Mouse (Mus musculus) left cerebral cortex, adult 2 months (tissue): Measurements from ENCODE around the gene Ap5z1. TPM values are rescaled to one million over a fixed set of nuclear protein-coding genes. Genes with fewer than 3 reads are reported as not detected.

Source experiments
- DNase-seq, 2 experiments: peaks; one replicate each; pipeline ENCODE4 v3.0.0; 2021 to 2022; ENCODE audit warnings: low spot score in 2 of 2, mixed read lengths in 1 of 2; ENCODE audit errors: extremely low spot score in 1 of 2
- H3K27ac ChIP-seq: fragments of 200-600 bp; 2 replicates; pipeline ENCODE4 v1.8.1; 2022
- H3K4me3 ChIP-seq: fragments of 200-600 bp; 2 replicates; pipeline ENCODE4 v1.8.1; 2022
- CTCF ChIP-seq: fragments of 200-600 bp; IDR thresholded peaks from 2 replicates; pipeline ENCODE4 v1.8.1; 2022; ENCODE audit warnings: antibody characterized with exemption, mild to moderate bottlenecking, moderate library complexity
- intact Hi-C: fragments of 180-260 bp; cut with DNase I; formaldehyde crosslinking; loops from one replicate; pipeline ENCODE4 v1.15.1; 2025
- total RNA-seq, 2 experiments: library from RNA; stranded (reverse); gene quantifications; 2 replicates each; pipeline ENCODE4 v1.2.3; 2021

Gene Ap5z1
- total RNA-seq, 2 experiments from 2014 or later, result 22.2 to 22.6 TPM

GRCm38 (mm10) chr5:142477866-142478615, 14.3 kb downstream of the Ap5z1 start:
- H3K4me3 ChIP-seq, result no peak overlapping the region
- no peak for TF ChIP-seq CTCF
- intact Hi-C loops, result loop anchor here (2.0 to 5.0 kb wide), 2 partner anchors 73 to 149 kb away; partner anchors contain the start of genes Radil and Wipi2
- no peak overlapping the region for H3K27ac ChIP-seq
- DNase-seq, result no peak

- TF ChIP-seq CTCF, result peak; percentile 94
- H3K27ac ChIP-seq, result no peak overlapping the region
- intact Hi-C loops, result loop anchor here (2.0 to 5.0 kb wide), 2 partner anchors 72 to 148 kb away; partner anchors contain the start of genes Radil and Wipi2
- peak; percentile 78 to 80 for DNase-seq
- H3K4me3 ChIP-seq, result no peak overlapping the region
Observed at GRCm38 (mm10) chr5:142478829-142479435, 15.2 kb downstream of the Ap5z1 start.

- Histone ChIP-seq H3K4me3 (no peak overlapping the region), H3K27ac (no peak overlapping the region)
- DNase-seq, result no peak
- TF ChIP-seq CTCF, result peak; percentile 62
- intact Hi-C loops, result no loop called here
Observed at GRCm38 (mm10) chr5:142482512-142482911, 18.8 kb downstream of the Ap5z1 start.

- DNase-seq, result no peak
- Histone ChIP-seq H3K4me3 (no peak overlapping the region), H3K27ac (no peak overlapping the region)
- TF ChIP-seq CTCF, result no peak
- intact Hi-C loops, result no loop called here
Observed at GRCm38 (mm10) chr5:142483581-142483980, 19.8 kb downstream of the Ap5z1 start.

GRCm38 (mm10) chr5:142486654-142487053, 22.9 kb downstream of the Ap5z1 start:
- Histone ChIP-seq H3K4me3 (no peak overlapping the region), H3K27ac (no peak overlapping the region)
- intact Hi-C loops, result no loop called here
- no peak for TF ChIP-seq CTCF
- DNase-seq, result no peak

GRCm38 (mm10) chr5:142489955-142490707, 26.4 kb downstream of the Ap5z1 start:
- intact Hi-C loops, result no loop called here
- Histone ChIP-seq H3K4me3 (no peak overlapping the region), H3K27ac (no peak overlapping the region)
- no peak for DNase-seq
- no peak for TF ChIP-seq CTCF

- TF ChIP-seq CTCF, result no peak
- intact Hi-C loops, result no loop called here
- DNase-seq, result no peak
- Histone ChIP-seq H3K4me3 (no peak overlapping the region), H3K27ac (no peak overlapping the region)
Observed at GRCm38 (mm10) chr5:142493307-142493706, 29.6 kb downstream of the Ap5z1 start.

GRCm38 (mm10) chr5:142495321-142496096, 31.8 kb downstream of the Ap5z1 start:
- no peak for TF ChIP-seq CTCF
- H3K27ac ChIP-seq, result no peak overlapping the region
- DNase-seq, result no peak
- H3K4me3 ChIP-seq, result no peak overlapping the region
- intact Hi-C loops, result no loop called here

GRCm38 (mm10) chr5:142498964-142499363, 35.2 kb downstream of the Ap5z1 start:
- Histone ChIP-seq H3K4me3 (no peak overlapping the region), H3K27ac (no peak overlapping the region)
- DNase-seq, result no peak
- intact Hi-C loops, result loop anchor here (1.0 kb wide), 1 partner anchor 52 kb away; the partner anchor contains the start of gene Radil
- TF ChIP-seq CTCF, result peak; percentile 72

- Histone ChIP-seq H3K27ac (no peak overlapping the region), H3K4me3 (no peak overlapping the region)
- DNase-seq, result no peak
- TF ChIP-seq CTCF, result no peak
- intact Hi-C loops, result loop anchor here (5.0 kb wide), 2 partner anchors 116 to 216 kb away; no protein-coding TSS in a partner anchor
Observed at GRCm38 (mm10) chr5:142500918-142501317, 37.2 kb downstream of the Ap5z1 start.

GRCm38 (mm10) chr5:142502414-142502813, 38.7 kb downstream of the Ap5z1 start:
- TF ChIP-seq CTCF, result peak; percentile 76
- Histone ChIP-seq H3K27ac (no peak overlapping the region), H3K4me3 (no peak overlapping the region)
- DNase-seq, result peak; percentile 77 to 79
- intact Hi-C loops, result loop anchor here (5.0 kb wide), 2 partner anchors 115 to 215 kb away; no protein-coding TSS in a partner anchor
